Mouse (Mus musculus) lung, postnatal 25 days (tissue): ENCODE results near the gene Naaa.
A peak's percentile ranks its signal among the peaks of the same experiment; 100 is the strongest.

Source experiments
- DNase-seq: peaks from one replicate; pipeline ENCODE4 v3.0.0; 2022; ENCODE audit warnings: low spot score

Gene Naaa

DNA sequence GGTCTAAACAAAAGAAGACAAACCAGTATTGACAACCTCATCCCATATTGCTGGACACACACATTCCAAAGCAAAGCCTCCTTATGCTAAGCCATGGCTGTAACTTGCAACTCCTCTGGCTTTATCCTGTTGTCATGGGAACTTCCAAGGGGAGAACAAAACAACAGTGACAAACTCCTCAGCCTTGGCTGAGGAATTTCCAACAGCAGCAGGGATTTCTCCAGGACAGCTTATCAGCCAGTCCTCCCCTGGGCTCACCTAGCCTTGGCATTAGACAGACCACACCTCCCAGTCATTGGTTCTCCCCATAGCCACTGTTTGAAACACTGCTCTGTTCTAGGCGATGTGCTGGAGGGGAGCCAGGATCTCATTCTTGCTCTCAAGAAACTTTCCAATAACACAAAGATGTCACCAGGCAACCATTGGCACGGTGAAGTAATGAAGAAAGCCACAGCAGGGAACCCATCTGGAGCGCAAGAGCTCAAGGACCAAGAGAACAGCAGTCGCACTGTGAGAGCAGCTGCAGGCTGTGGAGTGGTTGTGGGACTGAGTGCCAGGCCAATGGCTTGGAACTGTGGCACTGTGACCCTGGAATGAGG lies 14.1 kb downstream of the Naaa start:
- peak; percentile 64 for DNase-seq

DNA sequence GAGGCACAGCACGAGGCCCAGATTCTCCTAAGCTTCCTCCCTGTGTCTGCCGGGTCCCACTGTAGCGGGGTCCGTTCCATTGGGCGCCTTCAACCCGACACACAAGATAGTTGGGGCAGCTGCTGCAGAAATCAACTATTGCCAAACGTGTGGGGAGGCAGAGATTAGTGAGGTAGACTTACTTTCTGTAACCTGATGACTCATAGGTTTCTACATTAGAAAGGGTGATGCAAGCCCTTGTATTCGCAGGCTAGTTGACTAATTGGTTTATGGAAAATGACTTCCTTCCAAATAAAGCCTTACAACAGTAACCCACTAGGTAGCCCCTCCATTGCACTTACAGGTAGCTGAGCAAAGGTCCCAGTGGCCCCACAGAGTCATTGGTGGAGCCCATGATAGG lies 15.3 kb downstream of the Naaa start:
- DNase-seq = no peak

DNA sequence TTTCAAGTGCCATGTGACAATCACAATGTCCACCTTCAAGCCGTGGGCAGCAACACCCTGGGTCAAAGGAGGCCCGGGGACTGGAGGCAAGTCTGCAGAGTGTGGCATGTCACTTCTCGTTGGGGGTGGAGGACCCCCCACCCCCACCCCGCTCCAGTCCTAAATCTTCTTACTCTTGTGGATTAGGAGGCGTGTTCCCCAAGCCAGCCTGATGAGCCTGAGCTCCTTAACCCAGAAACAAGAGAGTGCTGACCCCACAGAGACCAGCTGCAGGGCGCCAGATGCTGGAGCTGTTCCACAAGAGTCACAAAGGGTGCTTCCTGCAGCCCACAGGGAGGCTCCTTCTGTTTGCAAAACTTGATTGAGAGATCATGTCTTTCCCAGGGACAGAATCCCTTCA lies 21.8 kb downstream of the Naaa start, which contains the start of gene Ppef2:
Ppef2 (minus strand) TSS at position 61 of the 400 bp plus-strand sequence.
- no peak for DNase-seq

DNA sequence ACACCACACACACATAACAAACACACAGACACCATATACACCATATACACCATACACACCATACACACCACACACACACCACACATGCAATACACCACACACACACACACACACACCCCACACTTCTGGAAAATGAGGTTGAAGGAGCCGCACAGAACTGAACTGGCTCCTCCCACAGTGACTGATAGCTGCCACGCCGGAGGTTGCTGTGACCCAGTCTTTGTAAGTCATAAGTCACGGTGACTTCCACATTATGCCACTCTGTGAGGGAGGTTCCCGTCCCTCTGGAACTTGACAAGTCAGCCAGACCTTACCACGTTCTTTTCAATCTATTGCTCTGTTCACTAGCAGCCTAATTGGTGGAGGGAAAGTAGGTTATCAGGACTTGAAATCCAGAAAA lies 23.5 kb downstream of the Naaa start:
- no peak for DNase-seq

DNA sequence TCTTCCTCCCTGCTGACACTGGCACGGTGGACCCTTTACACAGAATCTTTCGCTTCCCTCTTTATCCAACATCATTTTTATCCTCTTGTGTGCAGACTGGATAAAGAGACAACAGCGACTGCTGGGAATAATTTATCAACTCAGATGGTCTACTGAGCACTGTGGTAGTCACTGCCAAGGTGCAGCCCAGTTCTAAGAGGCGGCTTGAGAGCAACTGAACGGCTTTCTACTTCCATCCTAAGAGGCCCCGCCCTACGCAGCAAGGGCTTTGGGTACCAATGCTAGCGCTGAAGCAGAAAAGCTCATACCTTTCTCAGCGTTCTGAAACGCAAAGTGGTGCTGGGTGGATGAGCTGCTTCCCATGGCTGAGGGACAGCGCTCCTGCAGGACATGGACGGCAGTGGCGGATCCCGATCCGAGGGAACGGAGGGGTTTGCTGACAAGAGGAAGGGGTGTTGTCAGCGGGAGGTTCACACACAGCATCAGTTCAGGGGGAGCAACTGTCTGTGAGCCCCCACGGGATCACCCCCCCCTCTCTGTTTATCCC lies 25.1 kb downstream of the Naaa start:
- no peak for DNase-seq

DNA sequence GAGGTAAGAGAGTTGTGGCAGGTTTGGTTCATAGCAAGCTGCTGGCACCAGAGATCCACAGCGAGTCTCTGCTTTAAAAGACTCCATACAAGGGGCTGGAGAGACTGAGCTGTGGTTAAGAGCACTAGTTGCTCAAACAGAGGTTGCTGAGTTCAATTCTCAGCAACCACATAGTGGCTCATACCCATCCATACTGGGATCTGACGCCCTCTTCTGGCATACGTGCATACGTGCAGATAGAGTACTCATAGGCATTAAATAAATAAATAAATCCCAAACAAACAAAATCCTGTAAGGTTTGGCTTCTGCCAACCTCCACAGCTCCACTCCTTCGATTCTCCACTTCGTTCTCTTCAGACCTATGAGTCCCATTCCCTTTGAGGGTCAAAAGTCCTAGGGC lies 25.9 kb downstream of the Naaa start:
- no peak for DNase-seq

DNA sequence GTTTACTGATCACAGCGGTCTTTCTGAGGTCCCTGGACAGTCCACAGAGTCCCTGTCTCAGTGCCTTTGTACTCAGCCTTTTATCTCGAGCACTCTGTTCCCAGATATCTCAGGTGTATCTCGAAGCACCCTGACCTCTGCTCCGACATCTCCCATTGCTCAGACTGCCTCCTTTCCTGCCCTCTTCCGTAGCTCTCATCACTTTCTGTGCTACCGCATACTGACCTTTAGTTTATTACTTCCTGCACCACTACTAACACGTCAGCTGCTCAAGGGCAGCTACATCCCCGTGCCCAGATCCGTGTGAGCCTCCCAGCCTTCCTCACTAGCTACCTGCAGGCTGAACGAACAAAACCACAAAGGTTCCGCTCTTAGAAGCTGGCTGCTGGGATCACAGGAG lies 29.4 kb downstream of the Naaa start:
- DNase-seq = no peak

DNA sequence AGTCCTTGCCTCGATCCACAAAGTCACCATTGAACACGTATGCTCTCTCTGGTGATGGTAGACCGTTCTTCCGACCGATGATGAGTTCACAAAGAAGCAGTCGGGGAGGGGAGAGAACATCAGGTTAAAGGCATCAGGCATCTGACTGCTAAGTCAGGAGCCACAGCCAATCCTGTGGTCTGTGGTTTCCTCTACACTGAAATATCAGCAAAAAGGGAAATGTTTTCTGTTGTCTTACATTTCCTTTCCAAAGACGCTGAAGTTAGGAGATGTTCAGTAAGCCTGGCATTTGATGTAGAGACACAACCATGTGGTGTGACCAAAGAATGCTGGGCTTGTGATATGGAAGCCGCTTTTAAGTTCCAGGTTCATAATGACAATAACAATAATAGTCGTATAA lies 32.5 kb downstream of the Naaa start:
- peak; percentile 35 for DNase-seq

DNA sequence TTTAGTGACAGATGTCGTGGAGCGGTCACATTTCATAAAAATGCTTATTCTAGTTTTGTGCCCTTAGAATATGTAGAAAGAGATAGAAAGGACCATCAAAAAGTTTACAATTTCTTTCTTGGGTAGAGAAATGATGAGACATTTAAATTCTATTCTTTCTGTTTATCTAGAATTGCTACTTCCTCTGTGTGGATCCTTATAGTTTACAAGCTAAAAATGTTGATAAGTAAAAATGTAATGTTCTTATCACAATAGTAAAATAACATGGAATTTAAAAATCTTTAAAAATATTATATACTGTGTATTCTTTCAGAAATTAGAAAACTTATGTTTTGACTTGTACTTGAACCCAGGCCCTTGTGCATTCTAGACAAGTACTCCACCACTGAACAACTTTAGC lies 33.1 kb downstream of the Naaa start:
- DNase-seq = no peak

DNA sequence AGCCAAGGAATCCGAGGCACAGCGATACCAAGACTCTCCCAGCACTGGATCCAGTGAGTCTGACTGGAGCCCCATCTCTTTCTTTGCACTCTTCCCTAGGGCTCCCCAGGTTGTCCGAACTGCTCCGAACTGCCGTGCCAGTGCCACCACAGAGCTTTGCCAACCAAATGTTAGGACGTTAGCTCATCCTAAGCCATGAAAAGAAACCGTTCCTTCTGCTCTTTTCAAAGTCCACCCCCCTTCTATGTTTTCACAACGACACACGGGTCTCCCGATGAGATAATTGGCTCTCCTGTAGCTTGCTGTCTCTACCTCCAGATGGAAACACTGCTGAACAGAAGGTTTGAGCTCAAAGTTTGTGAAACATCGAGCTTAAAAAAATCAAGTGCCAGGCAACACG lies 37.2 kb downstream of the Naaa start:
- no peak for DNase-seq

DNA sequence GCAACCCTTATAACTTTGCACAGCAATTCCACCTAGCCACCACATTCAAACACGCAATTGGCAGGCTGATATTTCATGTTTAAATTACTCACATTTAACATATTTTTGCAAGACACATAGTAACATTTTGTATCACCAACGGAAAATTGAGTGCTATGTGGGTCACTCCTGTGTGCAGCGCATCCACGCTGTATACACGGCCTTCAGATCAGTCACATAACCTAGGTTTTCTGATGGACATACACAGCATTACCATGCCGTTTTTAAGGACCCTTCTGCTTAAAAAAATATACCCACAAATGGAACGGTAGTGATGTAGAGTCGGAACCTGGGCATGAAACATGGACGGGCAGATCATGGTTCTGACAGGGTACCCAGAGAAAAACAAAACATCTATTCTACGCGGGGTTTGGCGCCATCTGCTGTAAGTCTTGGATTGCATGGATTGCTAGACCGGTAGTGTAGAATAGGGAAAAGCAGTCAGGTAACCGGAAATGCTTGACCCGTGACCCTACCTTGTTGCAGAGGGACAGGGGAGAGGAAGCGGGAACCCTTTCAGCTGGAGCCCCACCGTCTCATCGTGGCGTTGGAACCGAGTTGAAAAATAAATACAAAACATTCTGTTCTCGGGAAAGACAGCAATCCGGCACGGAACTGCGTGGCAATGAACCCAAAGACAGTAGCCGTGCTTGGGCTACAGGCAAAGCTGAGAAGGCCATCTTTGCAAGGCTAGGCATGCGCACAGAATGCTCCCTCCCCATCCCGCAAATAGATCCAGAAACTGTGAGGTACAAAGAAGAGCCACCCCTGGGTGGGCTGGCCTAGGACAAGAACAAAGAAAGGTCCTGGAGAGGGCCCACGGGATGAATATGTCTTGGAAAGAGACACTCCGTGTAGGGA lies 38.4 kb downstream of the Naaa start:
- DNase-seq = peak; percentile 81

DNA sequence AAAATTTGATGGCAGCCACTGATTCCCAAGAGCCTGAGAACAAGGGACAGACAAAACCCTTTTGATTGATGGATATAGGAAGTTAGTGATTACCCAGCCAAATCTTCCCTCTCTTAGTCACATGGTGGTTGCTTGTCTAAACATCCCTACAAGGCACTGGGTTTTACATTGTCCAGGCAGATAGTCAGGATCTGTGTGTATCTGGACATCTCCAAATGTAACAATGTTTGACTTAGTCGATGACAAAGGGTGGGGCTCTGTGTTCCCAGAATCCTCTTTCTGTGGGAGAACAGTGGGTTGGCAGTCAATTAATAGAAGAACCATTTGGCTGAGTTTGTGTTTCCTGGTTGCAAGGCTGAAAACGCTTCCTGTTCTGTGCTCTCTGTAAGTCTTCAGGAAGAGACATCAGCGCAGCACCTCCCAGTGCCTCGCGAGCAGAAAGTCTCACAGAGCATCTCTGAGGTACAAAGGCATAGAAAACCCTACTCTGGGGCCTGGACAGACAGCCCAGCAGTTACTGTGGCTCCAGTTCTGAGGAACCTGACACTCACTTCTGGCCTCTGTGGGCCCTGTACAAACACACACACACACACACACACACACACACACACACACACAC lies 42.9 kb downstream of the Naaa start:
- DNase-seq = peak; percentile 40

DNA sequence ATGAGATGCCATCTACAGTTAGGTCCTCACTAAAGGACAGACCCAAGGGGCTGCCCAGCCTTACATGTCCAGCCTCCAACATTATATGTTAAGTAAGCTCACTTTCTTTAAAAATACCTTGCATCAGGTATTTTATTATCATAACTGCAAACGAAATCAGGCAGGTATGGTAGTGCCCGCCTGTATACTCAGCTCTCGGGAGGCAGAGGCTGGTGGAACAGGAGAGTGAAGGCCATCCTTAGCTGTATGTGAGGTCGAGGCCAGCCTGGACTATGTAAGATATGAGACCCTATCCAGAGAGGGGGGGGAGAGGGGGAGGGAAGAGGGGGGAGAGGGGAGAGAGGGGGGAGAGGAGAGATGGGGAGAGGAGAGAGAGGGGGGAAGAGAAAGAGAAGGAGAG lies 44.6 kb downstream of the Naaa start:
- DNase-seq = no peak

DNA sequence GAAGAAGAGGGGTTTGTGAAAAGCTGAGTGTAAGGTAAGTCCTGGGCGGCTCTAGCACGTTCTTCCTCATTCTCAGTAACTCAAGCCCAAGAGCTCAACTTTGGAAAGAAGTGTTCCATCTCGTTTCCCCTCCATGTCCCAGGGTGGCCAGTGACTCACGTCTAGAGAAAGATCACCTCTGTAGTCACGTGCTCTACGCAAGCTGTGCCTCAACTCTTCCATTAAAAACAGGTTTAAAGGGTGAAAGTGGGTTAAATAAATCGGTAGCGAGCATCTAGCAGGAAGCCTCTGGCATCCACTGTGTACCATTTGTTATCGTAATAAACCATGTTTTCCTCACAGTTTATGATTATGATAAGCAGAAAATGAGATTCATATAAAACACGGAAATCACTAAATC lies 46.1 kb downstream of the Naaa start:
- DNase-seq = no peak

DNA sequence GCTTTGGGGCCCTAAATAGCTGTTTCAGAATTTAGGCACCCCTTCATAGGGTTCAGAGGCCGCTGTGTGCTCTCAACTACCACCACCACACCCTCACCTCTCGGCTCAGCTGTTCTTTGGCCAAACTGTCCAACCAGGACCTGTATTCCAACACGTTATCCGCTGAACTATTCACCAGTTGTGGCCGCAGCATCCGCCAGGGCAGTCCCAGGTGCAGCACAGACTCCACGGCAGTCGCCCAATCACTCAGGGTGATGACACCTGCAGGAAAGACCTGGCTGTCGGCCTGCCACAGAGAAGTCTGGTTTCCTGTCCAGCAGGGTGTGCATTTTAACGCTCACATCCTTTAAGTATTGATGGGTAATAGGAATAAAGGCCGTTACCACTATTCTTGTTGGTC lies 47.7 kb downstream of the Naaa start:
- DNase-seq = no peak

DNA sequence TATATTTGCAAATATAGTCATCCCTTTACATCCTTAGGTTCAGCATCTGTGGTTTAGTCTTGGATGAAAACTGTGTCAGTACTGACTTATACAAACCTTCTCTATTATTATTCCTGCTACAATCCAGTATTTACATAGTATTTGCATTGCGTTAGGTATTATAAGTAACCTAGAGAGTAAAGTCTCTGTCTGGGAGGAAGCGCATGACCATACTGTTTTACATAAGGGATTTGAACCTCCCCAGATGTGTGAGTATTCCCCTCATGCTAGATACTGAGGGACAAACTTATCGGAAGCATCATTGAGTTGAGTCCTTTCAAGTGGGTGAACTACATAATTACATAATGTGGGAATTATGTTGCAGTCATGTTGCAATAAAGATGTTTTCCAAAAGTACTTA lies 48.5 kb downstream of the Naaa start:
- DNase-seq = no peak

DNA sequence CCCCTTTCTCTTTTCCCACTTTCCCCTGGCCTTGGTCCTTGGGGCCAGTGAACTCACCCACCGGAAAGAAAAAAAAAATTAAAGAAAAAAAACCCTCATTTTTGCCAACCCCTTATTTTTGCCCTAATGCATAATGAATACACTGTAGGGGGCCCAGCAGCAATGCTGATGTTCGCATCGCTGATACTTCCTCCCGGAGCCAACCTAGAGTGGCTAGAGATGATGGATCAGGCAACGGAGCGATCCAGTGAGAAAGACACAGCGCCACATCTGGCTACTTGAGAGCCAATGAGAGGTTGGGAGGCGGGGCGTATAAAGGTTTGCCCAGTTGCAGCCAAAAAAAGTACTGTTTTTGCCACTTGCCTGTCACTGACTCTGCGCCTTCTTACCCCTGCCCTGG lies 49.2 kb downstream of the Naaa start:
- DNase-seq = no peak

DNA sequence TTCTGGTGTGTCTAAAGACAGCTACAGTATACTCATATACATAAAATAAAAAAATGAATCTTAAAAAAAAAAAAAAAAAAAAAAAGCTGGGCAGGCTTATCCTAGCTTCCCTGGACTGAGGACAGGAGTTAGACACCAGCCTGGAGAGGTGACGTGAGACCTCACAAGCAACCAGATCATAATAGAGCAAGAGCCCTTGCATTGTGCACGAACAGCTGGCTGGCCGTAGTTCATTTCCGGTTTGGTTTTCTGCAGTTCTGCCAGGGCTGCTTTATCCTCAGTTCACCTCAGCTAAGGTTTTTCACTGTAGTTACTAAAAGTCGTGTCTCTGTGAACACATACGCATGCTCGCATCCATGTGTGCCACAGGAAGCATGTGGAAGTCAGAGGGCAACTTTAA lies 50.2 kb downstream of the Naaa start:
- DNase-seq = no peak

DNA sequence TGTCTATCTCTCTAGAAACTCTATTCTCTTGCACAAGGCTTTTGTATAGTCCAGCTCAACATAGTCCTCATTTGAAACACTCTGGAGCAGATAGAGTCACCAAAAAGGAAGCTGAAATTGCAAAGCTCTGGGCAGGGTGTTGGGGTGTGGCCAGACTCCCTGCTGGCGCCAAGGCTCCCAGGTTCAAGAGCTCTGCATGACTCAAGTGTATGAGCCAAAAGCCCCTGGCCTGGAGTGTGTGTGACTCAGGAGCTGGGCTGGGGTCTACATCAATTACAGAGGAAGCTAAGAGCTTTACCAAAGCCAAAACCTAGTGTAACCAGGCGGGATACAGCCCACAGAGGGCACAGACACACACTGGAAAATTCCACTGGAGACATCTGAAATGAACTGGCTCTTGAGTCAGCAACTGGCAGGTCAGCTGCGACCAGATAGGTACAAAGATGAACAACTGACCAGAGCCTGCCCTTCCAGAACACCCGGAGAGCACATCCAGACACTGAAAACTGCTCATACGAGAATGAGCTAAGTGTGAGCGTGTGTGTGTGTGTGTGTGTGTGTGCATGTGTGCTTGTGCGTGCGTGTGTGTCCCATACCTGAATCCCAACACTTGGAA lies 57.6 kb downstream of the Naaa start:
- no peak for DNase-seq

DNA sequence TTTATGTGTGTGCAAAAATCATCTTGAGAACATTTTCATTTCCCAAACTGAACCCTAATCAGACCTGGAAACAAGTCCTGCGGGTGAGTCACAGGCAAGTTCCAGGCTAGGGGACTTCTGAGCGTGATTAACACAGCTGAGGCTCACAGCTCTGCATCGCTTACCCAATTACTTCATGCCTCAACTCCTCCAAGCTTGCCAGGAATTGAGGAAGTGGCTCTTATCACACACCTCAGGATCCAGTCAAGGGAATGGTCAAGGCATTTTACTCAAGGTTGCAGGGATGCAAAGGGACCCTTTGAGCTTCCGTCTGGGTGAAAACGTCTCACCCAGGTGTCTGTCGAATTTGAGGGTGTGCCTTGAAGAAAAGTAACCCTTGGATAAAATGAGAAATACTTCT lies 58.1 kb downstream of the Naaa start:
- peak; percentile 29 for DNase-seq

DNA sequence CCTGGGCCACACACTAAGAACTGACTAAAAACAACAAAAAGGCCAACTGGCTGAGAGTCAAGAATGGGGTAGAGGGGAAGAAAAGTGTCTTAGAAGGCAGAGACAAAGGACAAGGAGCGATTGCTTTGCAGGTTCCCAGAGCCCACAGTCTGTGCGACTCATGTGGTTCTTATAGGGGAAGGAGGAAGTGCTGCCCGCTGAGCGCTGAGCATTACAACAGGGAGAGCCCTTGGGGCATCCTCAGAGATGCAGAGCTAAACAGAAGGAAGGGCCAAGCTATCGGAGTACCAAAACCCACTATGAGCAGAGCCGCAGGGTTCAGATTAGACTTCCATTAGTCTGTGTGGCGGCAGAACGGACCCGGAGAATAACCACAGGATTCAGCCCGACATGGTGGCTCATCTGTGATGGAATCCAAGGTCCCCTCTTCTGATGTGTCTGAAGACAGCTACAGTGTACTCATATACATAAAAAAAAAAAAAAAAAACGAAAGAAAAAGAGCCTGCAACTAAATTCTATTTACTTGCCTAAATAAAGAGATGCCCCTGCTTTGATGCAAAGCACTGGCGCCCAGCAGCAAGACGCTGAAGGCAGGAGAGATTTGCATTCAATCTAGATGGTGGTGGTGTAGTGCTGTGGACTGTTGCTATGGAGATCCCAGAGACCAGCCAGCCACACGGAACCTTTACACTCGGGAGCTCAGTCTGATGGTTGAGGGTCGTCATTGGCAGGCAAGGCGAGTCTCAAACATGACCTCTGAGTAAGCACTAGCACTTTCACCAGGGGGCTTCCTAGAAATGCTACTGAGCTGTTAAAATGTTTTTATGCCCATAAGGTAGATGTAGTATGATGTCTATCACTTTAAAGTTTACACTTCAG lies 58.8 kb downstream of the Naaa start:
- no peak for DNase-seq

DNA sequence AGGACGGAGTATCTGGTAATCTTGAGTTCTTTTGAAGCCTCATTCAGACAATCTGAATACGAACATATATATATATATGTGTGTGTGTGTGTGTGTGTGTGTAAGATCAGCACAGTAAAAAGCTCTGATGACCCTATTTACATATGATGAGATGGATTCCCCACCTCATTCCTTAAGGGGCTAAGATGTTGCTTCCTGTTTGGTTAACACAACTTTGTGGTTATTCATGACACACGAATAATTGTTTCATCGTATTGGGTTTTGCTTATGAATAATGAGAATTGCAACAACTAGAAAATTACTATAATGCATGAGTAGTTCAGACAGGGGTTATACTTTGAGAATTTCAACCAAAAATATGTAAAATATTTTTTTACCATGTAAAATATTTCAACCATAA lies 62.7 kb downstream of the Naaa start, which contains the start of gene U90926:
U90926 (minus strand) TSS at position 101 of the 400 bp plus-strand sequence.
- DNase-seq = no peak
